Mouse (Mus musculus) ES-Bruce4 (cell line): ENCODE measurements at regions not wholly inside any gene's neighbourhood (a gene's known extent, or its start where the extent isn't known, plus 50 kb on each side); places are given as distances from the start of the nearest gene placed in this dataset.

ENCODE experiments used
- CTCF ChIP-seq: IDR thresholded peaks from one replicate; pipeline ENCODE4 v1.8.1; 2011; ENCODE audit warnings: low read depth, low read length
- EP300 ChIP-seq: IDR thresholded peaks from 2 replicates; pipeline ENCODE4 v1.6.1; 2011; ENCODE audit warnings: low read depth, low read length; ENCODE audit not compliant: insufficient read depth
- POLR2A ChIP-seq: IDR thresholded peaks from one replicate; pipeline ENCODE4 v1.8.1; 2011; ENCODE audit warnings: low read length; ENCODE audit not compliant: insufficient read depth

DNA sequence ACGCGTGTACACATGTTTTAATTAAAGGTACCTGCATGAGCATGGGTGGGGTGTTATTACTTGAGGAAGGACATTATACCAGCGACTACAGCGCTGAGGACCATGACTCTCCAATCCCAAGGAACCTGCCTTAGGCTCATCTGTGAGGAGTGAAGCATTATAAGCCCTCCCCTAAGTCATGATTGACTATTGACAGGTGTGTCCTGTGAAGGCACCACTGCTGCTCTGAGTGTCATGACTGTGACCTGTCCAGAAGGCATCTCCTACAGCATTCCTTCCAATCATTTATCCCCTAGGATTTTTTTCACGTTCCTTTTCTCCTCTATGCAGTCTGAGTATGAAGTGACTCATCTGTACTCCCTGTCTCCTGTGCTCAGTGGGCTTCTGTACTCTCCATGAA is 199.9 kb upstream of the Gm9833 start:
- TF ChIP-seq CTCF (no peak), POLR2A (no peak), EP300 (no peak)
